Mouse (Mus musculus) lung, embryonic 15.5 days (tissue): ENCODE measurements at regions not wholly inside any gene's neighbourhood (a gene's known extent, or its start where the extent isn't known, plus 50 kb on each side); places are given as distances from the start of the nearest gene placed in this dataset. TPM values are rescaled to one million over a fixed set of nuclear protein-coding genes. Genes with fewer than 3 reads are reported as not detected.

Source experiments
- ATAC-seq: fragments of 200-750 bp; cut with Nextera tagmentation; 2 replicates; pipeline ENCODE4 v1.8.0; 2017; ENCODE audit warnings: moderate number of reproducible peaks, borderline replicate concordance; ENCODE audit not compliant: low FRiP score, low TSS enrichment; ENCODE audit errors: extremely low read depth
- H3K27ac ChIP-seq: fragments of 300-500 bp; sonication (generic); 2 replicates; pipeline ENCODE4 v1.5.1; 2015; ENCODE audit warnings: moderate library complexity, mild to moderate bottlenecking, inconsistent platforms
- H3K27me3 ChIP-seq: fragments of 300-500 bp; sonication (generic); 2 replicates; pipeline ENCODE4 v1.6.1; 2015; ENCODE audit warnings: inconsistent platforms
- H3K36me3 ChIP-seq: fragments of 300-500 bp; sonication (generic); 2 replicates; pipeline ENCODE4 v1.6.1; 2015; ENCODE audit warnings: inconsistent platforms
- H3K4me1 ChIP-seq: fragments of 300-500 bp; sonication (generic); 2 replicates; pipeline ENCODE4 v1.6.1; 2015; ENCODE audit warnings: inconsistent platforms
- H3K4me2 ChIP-seq: fragments of 300-500 bp; sonication (generic); 2 replicates; pipeline ENCODE4 v1.6.1; 2015; ENCODE audit warnings: inconsistent platforms, mild to moderate bottlenecking, moderate library complexity
- H3K4me3 ChIP-seq: fragments of 300-500 bp; sonication (generic); 2 replicates; pipeline ENCODE4 v1.5.1; 2015; ENCODE audit warnings: mild to moderate bottlenecking, inconsistent platforms
- H3K9ac ChIP-seq: fragments of 300-500 bp; sonication (generic); 2 replicates; pipeline ENCODE4 v1.6.1; 2015; ENCODE audit warnings: inconsistent platforms
- H3K9me3 ChIP-seq: fragments of 300-500 bp; sonication (generic); 2 replicates; pipeline ENCODE4 v1.6.1; 2016; ENCODE audit warnings: inconsistent platforms
- WGBS: fragments of 180-500 bp; shearing (Covaris S2); methylation state at CpG from one replicate; pipeline ENCODE4 v1.1.7; 2015; 5-methylcytosine and 5-hydroxymethylcytosine counted together
- microRNA-seq: library from miRNA; unstranded; fragments of <30 nt; microRNA quantifications from one replicate; pipeline ENCODE4, GENCODE M21; 2016

- Histone ChIP-seq H3K4me2 (no peak overlapping the region), H3K27ac (no peak overlapping the region), H3K9ac (no peak overlapping the region), H3K27me3 (no peaks in the 10 kb centered on the region), H3K4me1 (no peaks in the 10 kb centered on the region), H3K4me3 (no peak overlapping the region), H3K9me3 (no peaks in the 10 kb centered on the region), H3K36me3 (no peaks in the 10 kb centered on the region)
- no peak for ATAC-seq
- WGBS, result 83% methylated on average over 3 of the region's 3 CpGs
Measured at GRCm38 (mm10) chr14:111330570-111330969, 344.3 kb upstream of the Slitrk5 start.

- H3K27me3 ChIP-seq, result no peaks in the 10 kb centered on the region
- no peaks in the 10 kb centered on the region for H3K36me3 ChIP-seq
- no peak overlapping the region for H3K27ac ChIP-seq
- no peak overlapping the region for H3K4me2 ChIP-seq
- no peak for ATAC-seq
- H3K4me3 ChIP-seq, result no peak overlapping the region
- 75% methylated on average over 5 of the region's 5 CpGs for WGBS
- H3K9me3 ChIP-seq, result no peaks in the 10 kb centered on the region
- H3K9ac ChIP-seq, result no peak overlapping the region
- H3K4me1 ChIP-seq, result no peaks in the 10 kb centered on the region
Measured at GRCm38 (mm10) chr14:111353518-111353917, 321.4 kb upstream of the Slitrk5 start.

GRCm38 (mm10) chr14:111396803-111397202, 278.1 kb upstream of the Slitrk5 start:
- no peaks in the 10 kb centered on the region for H3K36me3 ChIP-seq
- WGBS, result 47% methylated on average over 1 of the region's 1 CpGs
- H3K4me2 ChIP-seq, result no peak overlapping the region
- no peaks in the 10 kb centered on the region for H3K9me3 ChIP-seq
- ATAC-seq, result no peak
- no peaks in the 10 kb centered on the region for H3K27me3 ChIP-seq
- H3K4me1 ChIP-seq, result no peaks in the 10 kb centered on the region
- H3K9ac ChIP-seq, result no peak overlapping the region
- H3K4me3 ChIP-seq, result no peak overlapping the region
- no peak overlapping the region for H3K27ac ChIP-seq

GRCm38 (mm10) chr14:111400809-111401208, 274.1 kb upstream of the Slitrk5 start:
- no peak overlapping the region for H3K9ac ChIP-seq
- no peaks in the 10 kb centered on the region for H3K36me3 ChIP-seq
- no peak overlapping the region for H3K4me3 ChIP-seq
- no peaks in the 10 kb centered on the region for H3K27me3 ChIP-seq
- 48% methylated on average over 3 of the region's 3 CpGs for WGBS
- no peak overlapping the region for H3K27ac ChIP-seq
- H3K4me1 ChIP-seq, result no peaks in the 10 kb centered on the region
- ATAC-seq, result no peak
- no peaks in the 10 kb centered on the region for H3K9me3 ChIP-seq
- H3K4me2 ChIP-seq, result no peak overlapping the region

GRCm38 (mm10) chr14:111402538-111402937, 272.4 kb upstream of the Slitrk5 start:
- ATAC-seq, result no peak
- Histone ChIP-seq H3K27me3 (no peaks in the 10 kb centered on the region), H3K9ac (no peak overlapping the region), H3K4me1 (no peaks in the 10 kb centered on the region), H3K4me2 (no peak overlapping the region), H3K36me3 (no peaks in the 10 kb centered on the region), H3K27ac (no peak overlapping the region), H3K9me3 (no peaks in the 10 kb centered on the region), H3K4me3 (no peak overlapping the region)
- 71% methylated on average over 1 of the region's 1 CpGs for WGBS

GRCm38 (mm10) chr14:111403555-111403954, 271.3 kb upstream of the Slitrk5 start:
- ATAC-seq, result no peak
- H3K27ac ChIP-seq, result no peak overlapping the region
- no peaks in the 10 kb centered on the region for H3K36me3 ChIP-seq
- H3K27me3 ChIP-seq, result no peaks in the 10 kb centered on the region
- no peak overlapping the region for H3K4me3 ChIP-seq
- H3K4me2 ChIP-seq, result no peak overlapping the region
- H3K9ac ChIP-seq, result no peak overlapping the region
- H3K4me1 ChIP-seq, result no peaks in the 10 kb centered on the region
- no peaks in the 10 kb centered on the region for H3K9me3 ChIP-seq
- 43% methylated on average over 1 of the region's 1 CpGs for WGBS

GRCm38 (mm10) chr14:111413543-111413942, 261.4 kb upstream of the Slitrk5 start:
- no peak overlapping the region for H3K4me2 ChIP-seq
- ATAC-seq, result no peak

GRCm38 (mm10) chr14:111418531-111418930, 256.4 kb upstream of the Slitrk5 start:
- H3K4me1 ChIP-seq, result no peaks in the 10 kb centered on the region
- no peak overlapping the region for H3K4me2 ChIP-seq
- ATAC-seq, result no peak
- no peaks in the 10 kb centered on the region for H3K27me3 ChIP-seq
- no peaks in the 10 kb centered on the region for H3K36me3 ChIP-seq
- no peaks in the 10 kb centered on the region for H3K9me3 ChIP-seq
- H3K27ac ChIP-seq, result no peak overlapping the region
- no peak overlapping the region for H3K4me3 ChIP-seq
- H3K9ac ChIP-seq, result no peak overlapping the region
- 67% methylated on average over 3 of the region's 3 CpGs for WGBS

More at GRCm38 (mm10) chr14:111413543-111413942, 261.4 kb upstream of the Slitrk5 start:
- no peaks in the 10 kb centered on the region for H3K27me3 ChIP-seq
- H3K27ac ChIP-seq, result no peak overlapping the region
- H3K9me3 ChIP-seq, result no peaks in the 10 kb centered on the region
- no peaks in the 10 kb centered on the region for H3K4me1 ChIP-seq
- H3K9ac ChIP-seq, result no peak overlapping the region
- 74% methylated on average over 3 of the region's 3 CpGs for WGBS
- H3K4me3 ChIP-seq, result no peak overlapping the region
- H3K36me3 ChIP-seq, result no peaks in the 10 kb centered on the region

GRCm38 (mm10) chr14:111429101-111429857, 245.6 kb upstream of the Slitrk5 start:
- no peak for ATAC-seq
- no peak overlapping the region for H3K9ac ChIP-seq
- no peaks in the 10 kb centered on the region for H3K4me1 ChIP-seq
- 87% methylated on average over 2 of the region's 2 CpGs for WGBS
- no peaks in the 10 kb centered on the region for H3K9me3 ChIP-seq
- no peak overlapping the region for H3K4me3 ChIP-seq
- no peaks in the 10 kb centered on the region for H3K27me3 ChIP-seq
- H3K4me2 ChIP-seq, result no peak overlapping the region
- no peaks in the 10 kb centered on the region for H3K36me3 ChIP-seq
- H3K27ac ChIP-seq, result no peak overlapping the region

Small RNA genes lying in the stretch of these regions (microRNA-seq; reads per million reads assigned to microRNA genes)
- gene Gm22802, result not detected
